Mouse (Mus musculus): ENCODE results near the gene BC051142.

DNA sequence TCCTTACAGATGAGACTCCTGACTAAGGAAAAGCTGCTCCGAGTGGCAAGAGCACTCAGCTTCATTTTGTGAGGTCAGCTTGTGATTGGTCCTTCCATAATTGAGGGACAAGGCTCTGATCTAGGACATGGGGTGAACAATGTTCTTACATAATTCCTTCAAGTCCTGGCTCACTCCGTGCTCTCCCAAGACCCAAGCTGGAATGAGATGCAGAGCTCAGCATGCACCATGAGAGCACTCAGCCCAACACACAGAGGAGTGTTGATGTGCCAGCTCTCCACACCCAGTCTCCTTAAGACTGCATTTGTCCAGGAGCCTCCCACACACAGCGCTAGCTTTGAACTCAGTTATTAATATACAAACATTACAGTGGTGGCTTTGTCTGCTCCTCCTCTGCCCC, 13.9 kb upstream of the BC051142 start:
- no peak for TF ChIP-seq EP300 (optimal IDR thresholded peaks at IDR 0.05)
- no peak for TF ChIP-seq CTCF (IDR thresholded peaks at IDR 0.05; ENCODE audit: low read depth)

Measured in stomach, postnatal 0 days (tissue).